Mouse (Mus musculus) lung, embryonic 15.5 days (tissue): ENCODE results near the gene Hoxd8. TPM values are rescaled to one million over a fixed set of nuclear protein-coding genes. Genes with fewer than 3 reads are reported as not detected.

ENCODE experiments used
- ATAC-seq: fragments of 200-750 bp; cut with Nextera tagmentation; 2 replicates; pipeline ENCODE4 v1.8.0; 2017; ENCODE audit warnings: moderate number of reproducible peaks, borderline replicate concordance; ENCODE audit not compliant: low FRiP score, low TSS enrichment; ENCODE audit errors: extremely low read depth
- H3K27ac ChIP-seq: fragments of 300-500 bp; sonication (generic); 2 replicates; pipeline ENCODE4 v1.5.1; 2015; ENCODE audit warnings: moderate library complexity, mild to moderate bottlenecking, inconsistent platforms
- H3K27me3 ChIP-seq: fragments of 300-500 bp; sonication (generic); 2 replicates; pipeline ENCODE4 v1.6.1; 2015; ENCODE audit warnings: inconsistent platforms
- H3K36me3 ChIP-seq: fragments of 300-500 bp; sonication (generic); 2 replicates; pipeline ENCODE4 v1.6.1; 2015; ENCODE audit warnings: inconsistent platforms
- H3K4me1 ChIP-seq: fragments of 300-500 bp; sonication (generic); 2 replicates; pipeline ENCODE4 v1.6.1; 2015; ENCODE audit warnings: inconsistent platforms
- H3K4me2 ChIP-seq: fragments of 300-500 bp; sonication (generic); 2 replicates; pipeline ENCODE4 v1.6.1; 2015; ENCODE audit warnings: inconsistent platforms, mild to moderate bottlenecking, moderate library complexity
- H3K4me3 ChIP-seq: fragments of 300-500 bp; sonication (generic); 2 replicates; pipeline ENCODE4 v1.5.1; 2015; ENCODE audit warnings: mild to moderate bottlenecking, inconsistent platforms
- H3K9ac ChIP-seq: fragments of 300-500 bp; sonication (generic); 2 replicates; pipeline ENCODE4 v1.6.1; 2015; ENCODE audit warnings: inconsistent platforms
- H3K9me3 ChIP-seq: fragments of 300-500 bp; sonication (generic); 2 replicates; pipeline ENCODE4 v1.6.1; 2016; ENCODE audit warnings: inconsistent platforms
- WGBS: fragments of 180-500 bp; shearing (Covaris S2); methylation state at CpG from one replicate; pipeline ENCODE4 v1.1.7; 2015; 5-methylcytosine and 5-hydroxymethylcytosine counted together
- polyA plus RNA-seq: library from polyadenylated mRNA; unstranded; fragments of >200 nt; fragmentation: Nextera tagmentation; extraction: Ambion mirVana; gene quantifications from 2 replicates; pipeline ENCODE4 v1.2.1, GENCODE M21; 2015

The Hoxd8 gene
- polyA plus RNA-seq, 1 experiment from 2014 or later = 0.39 TPM

DNA sequence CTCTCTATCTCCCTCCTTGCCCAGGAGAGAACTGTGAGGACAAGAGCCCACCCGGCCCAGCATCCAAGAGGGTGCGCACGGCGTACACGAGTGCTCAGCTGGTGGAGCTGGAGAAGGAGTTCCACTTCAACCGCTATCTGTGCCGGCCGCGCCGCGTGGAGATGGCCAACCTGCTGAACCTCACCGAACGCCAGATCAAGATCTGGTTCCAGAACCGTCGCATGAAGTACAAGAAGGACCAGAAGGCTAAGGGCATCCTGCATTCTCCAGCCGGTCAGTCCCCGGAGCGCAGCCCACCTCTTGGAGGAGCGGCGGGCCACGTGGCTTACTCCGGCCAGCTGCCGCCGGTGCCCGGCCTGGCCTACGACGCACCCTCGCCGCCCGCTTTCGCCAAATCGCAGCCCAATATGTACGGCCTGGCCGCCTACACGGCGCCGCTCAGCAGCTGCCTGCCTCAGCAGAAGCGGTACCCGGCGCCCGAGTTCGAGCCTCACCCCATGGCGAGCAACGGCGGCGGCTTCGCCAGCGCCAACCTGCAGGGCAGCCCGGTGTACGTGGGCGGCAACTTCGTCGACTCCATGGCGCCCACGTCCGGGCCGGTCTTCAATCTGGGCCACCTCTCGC, 42.0 kb downstream of the Hoxd8 start:
- WGBS = 2% methylated on average over 58 of the region's 58 CpGs
- Histone ChIP-seq H3K9ac (no peak overlapping the region), H3K27me3 (peaks cover 100% of the 10 kb centered on the region), H3K4me1 (peaks cover 12% of the 10 kb centered on the region; the same call in 1 of the 2 replicates), H3K9me3 (no peaks in the 10 kb centered on the region), H3K36me3 (no peaks in the 10 kb centered on the region), H3K4me3 (no peak overlapping the region; the same call in 1 of the 2 replicates), H3K4me2 (0 out of 2 replicates have a peak overlapping the region, but pooled peaks have one; percentile 1), H3K27ac (no peak overlapping the region)
- ATAC-seq = no peak

DNA sequence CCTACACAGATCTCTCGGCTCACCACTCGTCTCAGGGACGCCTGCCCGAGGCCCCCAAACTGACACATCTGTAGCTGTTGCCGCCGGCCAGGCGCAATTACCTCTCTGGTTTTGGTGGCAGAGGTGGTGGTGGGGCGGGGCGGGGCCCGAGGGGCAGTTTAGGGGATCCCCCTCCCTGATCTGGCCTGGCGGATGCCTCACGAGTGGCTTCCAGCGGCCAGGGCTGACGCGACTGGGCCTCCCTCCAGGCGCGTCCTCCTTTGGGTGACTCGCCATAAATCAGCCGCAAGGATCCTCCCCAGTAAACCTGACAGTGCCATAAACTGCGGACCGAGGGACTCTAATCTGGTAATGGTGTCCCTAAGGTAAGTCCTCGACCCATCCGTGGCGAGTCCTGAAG, 42.6 kb downstream of the Hoxd8 start:
- peaks cover 100% of the 10 kb centered on the region for H3K27me3 ChIP-seq
- ATAC-seq = no peak
- H3K4me2 ChIP-seq = no peak overlapping the region
- H3K9ac ChIP-seq = no peak overlapping the region
- H3K4me3 ChIP-seq = no peak overlapping the region; the same call in 1 of the 2 replicates
- H3K27ac ChIP-seq = no peak overlapping the region
- no peaks in the 10 kb centered on the region for H3K9me3 ChIP-seq
- WGBS = 6% methylated on average over 24 of the region's 24 CpGs
- no peaks in the 10 kb centered on the region for H3K36me3 ChIP-seq
- H3K4me1 ChIP-seq = peaks cover 12% of the 10 kb centered on the region; the same call in 1 of the 2 replicates

DNA sequence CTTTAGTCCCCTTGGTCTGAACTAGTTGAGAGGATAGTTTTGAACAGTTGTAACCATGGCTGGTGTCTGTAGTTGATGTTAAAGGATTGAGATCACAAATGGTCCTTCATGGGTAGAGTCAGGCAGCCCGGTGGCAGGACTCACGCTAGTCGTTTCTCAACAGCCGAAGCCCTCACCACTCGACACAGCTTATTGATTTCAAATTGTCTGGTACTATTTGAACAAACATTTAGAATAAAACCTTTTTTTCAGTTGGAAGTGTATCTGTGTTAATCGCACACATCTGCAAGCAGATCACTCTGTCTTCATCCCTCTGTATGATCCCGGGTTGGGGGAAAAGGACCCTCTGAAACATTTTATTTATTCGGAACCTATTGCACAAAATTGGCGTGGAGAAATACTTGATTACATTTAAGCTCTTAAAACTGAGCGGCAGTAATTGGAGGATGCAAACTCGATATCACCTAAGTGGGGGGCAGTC, 43.3 kb downstream of the Hoxd8 start:
- no peak overlapping the region for H3K4me3 ChIP-seq
- no peaks in the 10 kb centered on the region for H3K9me3 ChIP-seq
- no peak overlapping the region for H3K9ac ChIP-seq
- WGBS = 17% methylated on average over 11 of the region's 11 CpGs
- H3K4me2 ChIP-seq = no peak overlapping the region
- peaks cover 100% of the 10 kb centered on the region for H3K27me3 ChIP-seq
- ATAC-seq = no peak
- H3K4me1 ChIP-seq = peaks cover 12% of the 10 kb centered on the region; the same call in 1 of the 2 replicates
- H3K27ac ChIP-seq = no peak overlapping the region
- H3K36me3 ChIP-seq = no peaks in the 10 kb centered on the region

DNA sequence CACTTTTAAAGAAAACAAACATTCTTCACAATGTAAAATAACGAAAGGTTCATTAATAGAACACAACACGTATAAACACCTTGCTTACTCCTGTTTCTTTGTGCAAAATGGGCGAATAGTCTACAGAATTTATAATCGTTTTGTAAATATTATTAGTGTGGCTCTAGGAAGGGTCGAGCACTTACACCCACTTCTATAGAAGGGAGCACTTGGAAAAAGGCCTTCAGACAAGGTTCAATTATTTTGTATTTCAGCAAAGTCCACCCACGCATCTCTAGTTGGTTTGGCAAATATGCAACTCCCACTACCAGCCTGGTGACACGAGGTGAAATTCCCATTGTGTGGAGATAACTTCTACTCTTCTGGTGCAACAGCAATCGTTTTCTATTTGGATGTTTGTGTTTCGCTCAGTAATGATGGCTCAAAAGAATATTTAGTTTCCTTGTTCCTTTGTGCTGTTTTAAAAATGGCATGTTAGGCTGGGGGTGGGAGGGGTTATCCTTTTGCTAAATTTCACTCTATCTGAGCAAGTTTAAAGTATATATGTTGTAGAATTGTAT, 44.1 kb downstream of the Hoxd8 start:
- no peak for ATAC-seq

DNA sequence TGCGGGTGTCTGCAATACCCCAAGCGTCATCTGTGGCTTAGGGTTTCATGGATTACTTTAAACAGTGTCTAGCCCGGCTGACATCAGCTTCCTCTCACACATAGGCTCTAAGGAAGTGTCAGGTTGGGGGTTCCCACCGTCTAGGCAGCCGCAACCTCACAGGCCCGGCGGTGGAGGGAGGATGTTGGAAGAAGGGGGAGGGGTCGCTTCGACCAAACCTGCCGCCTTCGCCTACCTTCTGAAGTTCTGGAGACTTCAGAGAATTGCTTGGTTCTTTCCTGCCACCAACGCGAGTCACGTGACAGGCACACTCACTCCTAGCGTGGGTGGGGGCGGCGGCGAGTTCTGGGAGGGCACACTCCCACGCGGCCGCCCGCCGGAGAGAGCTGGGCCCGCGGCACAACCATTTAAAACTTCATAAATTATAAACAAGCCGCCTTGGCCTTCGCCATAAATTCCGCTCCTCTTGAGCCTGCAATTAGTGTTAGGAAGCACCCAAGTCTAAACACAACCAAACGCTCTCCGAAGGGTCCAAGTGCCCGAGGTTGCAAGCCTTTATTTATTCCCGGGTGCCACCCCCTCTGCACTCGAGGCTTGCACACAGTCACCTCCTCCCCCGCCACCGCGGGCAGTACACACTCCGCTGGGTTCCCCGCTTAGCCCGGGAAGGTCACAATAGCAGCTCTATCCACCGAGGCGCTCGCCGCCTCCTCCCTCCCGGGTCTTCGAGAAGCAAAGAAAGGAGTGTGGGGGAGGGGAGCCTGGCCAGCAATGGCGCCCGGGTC, 45.1 kb downstream of the Hoxd8 start:
- Histone ChIP-seq H3K27ac (no peak overlapping the region), H3K4me1 (peaks cover 16% of the 10 kb centered on the region; the same call in 1 of the 2 replicates), H3K9me3 (no peaks in the 10 kb centered on the region), H3K36me3 (no peaks in the 10 kb centered on the region), H3K4me3 (peak overlapping the region; percentile 14), H3K4me2 (peak overlapping the region; percentile 42), H3K9ac (no peak overlapping the region), H3K27me3 (peaks cover 100% of the 10 kb centered on the region)
- ATAC-seq = no peak
- WGBS = under 1% methylated on average over 47 of the region's 47 CpGs

More for the DNA sequence above, 44.1 kb downstream of the Hoxd8 start:
- WGBS = 12% methylated on average over 9 of the region's 9 CpGs
- Histone ChIP-seq H3K4me2 (no peak overlapping the region), H3K27me3 (peaks cover 100% of the 10 kb centered on the region), H3K4me1 (peaks cover 16% of the 10 kb centered on the region; the same call in 1 of the 2 replicates), H3K27ac (no peak overlapping the region), H3K36me3 (no peaks in the 10 kb centered on the region), H3K4me3 (no peak overlapping the region), H3K9me3 (no peaks in the 10 kb centered on the region), H3K9ac (no peak overlapping the region)

DNA sequence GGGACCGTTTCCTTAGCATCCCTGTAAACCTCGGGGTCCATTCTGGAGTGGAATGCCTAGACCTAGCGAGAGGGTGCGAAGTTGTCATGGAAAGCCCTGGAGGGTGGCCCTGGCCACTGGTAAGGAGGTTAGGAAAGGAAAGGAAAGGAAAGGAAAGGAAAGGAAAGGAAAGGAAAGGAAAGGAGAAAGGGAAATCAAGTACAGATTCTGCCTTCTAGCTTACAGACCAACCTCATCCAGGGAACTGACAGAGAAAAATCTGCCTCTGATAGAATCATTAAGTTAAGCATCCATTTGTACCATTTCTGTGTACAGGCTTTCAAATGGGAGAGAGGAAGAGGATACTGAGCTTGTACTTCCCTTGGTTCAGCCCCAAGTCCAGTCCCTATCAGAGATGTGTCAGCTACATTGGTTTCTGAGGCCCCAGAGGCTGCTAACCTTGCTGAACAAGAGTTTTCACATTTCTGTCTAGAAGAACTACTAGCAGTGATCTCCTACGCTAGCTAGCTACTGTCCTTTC, 46.4 kb downstream of the Hoxd8 start:
- Histone ChIP-seq H3K4me1 (peaks cover 16% of the 10 kb centered on the region; the same call in 1 of the 2 replicates), H3K36me3 (no peaks in the 10 kb centered on the region), H3K9me3 (no peaks in the 10 kb centered on the region), H3K4me2 (no peak overlapping the region), H3K27ac (no peak overlapping the region), H3K27me3 (peaks cover 100% of the 10 kb centered on the region), H3K9ac (no peak overlapping the region), H3K4me3 (no peak overlapping the region)
- 42% methylated on average over 5 of the region's 5 CpGs for WGBS
- ATAC-seq = no peak

DNA sequence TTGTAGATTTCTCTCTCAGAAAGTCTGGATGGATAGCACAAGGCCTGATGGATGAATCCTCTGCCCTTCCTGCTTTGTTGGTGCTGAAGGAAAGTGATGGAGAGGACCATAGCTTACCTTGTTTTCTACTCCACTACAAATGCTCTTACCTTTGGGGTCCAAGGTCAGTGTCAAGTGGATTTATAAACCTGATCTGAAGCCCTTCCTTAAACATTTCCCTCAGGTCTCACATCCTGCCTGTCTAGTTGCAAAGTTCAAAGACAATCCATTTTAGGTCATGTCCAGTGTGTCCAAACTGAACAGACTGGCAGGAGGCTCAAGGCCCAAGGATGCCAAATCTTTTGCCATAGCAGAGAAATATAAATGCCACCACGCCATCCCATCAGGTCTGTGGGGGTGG, 47.4 kb downstream of the Hoxd8 start:
- 71% methylated on average over 1 of the region's 1 CpGs for WGBS
- ATAC-seq = no peak
- H3K27ac ChIP-seq = no peak overlapping the region

DNA sequence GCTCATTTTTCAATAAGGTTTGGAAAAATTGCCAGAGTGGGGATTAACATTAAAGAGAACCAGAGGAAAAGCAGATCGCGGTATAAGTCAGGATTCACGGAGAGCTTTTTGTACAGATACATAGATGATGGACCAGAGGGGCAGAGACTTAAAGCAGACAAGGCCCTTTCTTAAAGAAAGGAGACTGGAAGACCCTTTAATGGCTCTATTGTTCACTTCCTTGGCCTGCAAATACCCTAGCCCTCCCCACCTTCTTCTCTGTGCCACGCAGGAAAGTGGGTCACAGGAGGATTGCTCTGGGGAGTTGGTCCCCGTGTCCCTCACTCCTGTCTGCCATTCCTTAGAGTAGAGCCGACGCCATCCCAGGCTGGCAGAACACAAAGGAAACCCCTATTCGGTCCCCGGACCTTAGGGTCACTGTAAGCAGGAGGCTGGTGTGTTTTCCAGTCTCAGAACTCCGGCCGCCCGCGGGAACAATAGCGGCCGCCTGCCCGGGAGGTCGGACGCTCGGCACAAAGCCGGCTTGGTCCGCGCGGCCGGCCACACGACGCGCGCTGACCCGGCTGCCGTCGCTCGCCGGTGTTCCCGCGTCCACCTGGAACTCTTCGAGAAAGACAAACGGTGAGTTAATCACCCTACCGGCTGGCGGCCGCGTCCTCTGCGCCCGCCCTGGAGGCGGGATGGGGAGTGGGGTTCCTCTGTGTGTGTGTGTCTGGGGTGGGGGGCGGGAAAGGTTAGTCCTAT, 48.2 kb downstream of the Hoxd8 start:
- Histone ChIP-seq H3K9ac (no peak overlapping the region), H3K36me3 (no peaks in the 10 kb centered on the region), H3K4me3 (peak overlapping the region; percentile 14), H3K4me2 (peak overlapping the region; percentile 42), H3K9me3 (no peaks in the 10 kb centered on the region), H3K4me1 (peaks cover 12% of the 10 kb centered on the region; the same call in 1 of the 2 replicates), H3K27me3 (peaks cover 100% of the 10 kb centered on the region), H3K27ac (no peak overlapping the region)
- WGBS = 5% methylated on average over 44 of the region's 45 CpGs
- no peak for ATAC-seq

More for the DNA sequence above, 47.4 kb downstream of the Hoxd8 start:
- no peaks in the 10 kb centered on the region for H3K36me3 ChIP-seq
- peaks cover 12% of the 10 kb centered on the region; the same call in 1 of the 2 replicates for H3K4me1 ChIP-seq
- peaks cover 100% of the 10 kb centered on the region for H3K27me3 ChIP-seq
- H3K9me3 ChIP-seq = no peaks in the 10 kb centered on the region
- no peak overlapping the region for H3K9ac ChIP-seq
- no peak overlapping the region for H3K4me2 ChIP-seq
- no peak overlapping the region for H3K4me3 ChIP-seq

DNA sequence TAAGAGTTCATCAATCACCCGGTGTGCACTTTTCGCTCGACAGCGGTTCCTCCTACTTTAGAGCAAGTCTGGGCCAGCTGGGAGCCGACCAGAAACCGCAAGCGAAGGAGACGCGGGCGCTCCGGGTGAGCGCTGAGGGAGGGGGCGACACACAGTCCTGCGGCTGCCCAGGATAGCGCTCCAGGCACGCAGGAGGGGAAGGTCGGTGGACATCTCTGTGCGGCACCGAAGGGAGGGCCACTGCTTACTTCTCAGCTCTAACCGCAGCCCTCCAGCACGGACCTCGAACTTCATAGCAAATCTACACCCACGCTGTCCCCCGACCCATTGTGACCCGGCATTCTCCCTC, 48.7 kb downstream of the Hoxd8 start:
- Histone ChIP-seq H3K4me3 (peak overlapping the region; percentile 14), H3K9ac (no peak overlapping the region), H3K36me3 (no peaks in the 10 kb centered on the region), H3K27ac (no peak overlapping the region), H3K9me3 (no peaks in the 10 kb centered on the region), H3K4me1 (peaks cover 12% of the 10 kb centered on the region; the same call in 1 of the 2 replicates), H3K27me3 (peaks cover 100% of the 10 kb centered on the region), H3K4me2 (peak overlapping the region; percentile 42)
- ATAC-seq = no peak
- under 1% methylated on average over 25 of the region's 25 CpGs for WGBS

DNA sequence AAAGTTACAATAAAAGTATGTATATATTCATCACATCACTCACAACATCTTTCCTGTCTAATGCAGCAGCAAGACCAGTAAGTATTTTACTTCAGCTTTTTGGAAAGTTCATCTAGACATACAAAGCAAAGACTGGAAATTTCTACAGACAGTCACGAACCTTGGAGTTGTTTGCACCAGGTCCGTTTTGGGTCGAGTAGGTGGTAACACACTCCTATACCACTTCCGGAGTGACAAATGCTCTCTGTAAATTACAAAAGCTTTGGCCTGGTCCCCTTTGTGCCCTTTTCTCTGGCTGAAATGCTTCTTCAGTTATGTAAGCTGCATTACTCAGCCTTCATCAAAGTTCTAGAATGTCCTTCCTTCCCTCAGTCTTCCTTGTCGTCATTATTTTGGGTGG, 49.3 kb downstream of the Hoxd8 start:
- no peak overlapping the region for H3K4me3 ChIP-seq
- no peak overlapping the region for H3K4me2 ChIP-seq
- no peaks in the 10 kb centered on the region for H3K36me3 ChIP-seq
- WGBS = 31% methylated on average over 5 of the region's 5 CpGs
- ATAC-seq = no peak
- no peaks in the 10 kb centered on the region for H3K9me3 ChIP-seq
- no peak overlapping the region for H3K27ac ChIP-seq
- no peak overlapping the region for H3K9ac ChIP-seq
- H3K4me1 ChIP-seq = peaks cover 12% of the 10 kb centered on the region; the same call in 1 of the 2 replicates
- peaks cover 100% of the 10 kb centered on the region for H3K27me3 ChIP-seq
